Mouse (Mus musculus) CH12.LX (cell line): ENCODE results near the gene Thrap3. TPM values are rescaled to one million over a fixed set of nuclear protein-coding genes. Genes with fewer than 3 reads are reported as not detected.
A peak's percentile ranks its signal among the peaks of the same experiment; 100 is the strongest.

ENCODE experiments used
- DNase-seq: peaks from one replicate; pipeline ENCODE4 v3.0.0-alpha.2; 2013; ENCODE audit errors: extremely low read depth
- H3K27ac ChIP-seq: 2 replicates; pipeline ENCODE4 v1.5.1; 2012; ENCODE audit warnings: low read depth, mild to moderate bottlenecking, control low read depth, moderate library complexity; ENCODE audit not compliant: insufficient read depth
- H3K27me3 ChIP-seq: replicated peaks from 2 replicates; pipeline ENCODE3; 2012; ENCODE audit warnings: inconsistent platforms
- H3K36me3 ChIP-seq, 2 experiments: replicated peaks in 1 of 2; 2 replicates each; pipeline versions ENCODE3 to v1.6.1; 2012; ENCODE audit warnings: inconsistent platforms in 1 of 2, low read length in 1 of 2, mild to moderate bottlenecking in 1 of 2, mixed read lengths in 1 of 2, moderate library complexity in 1 of 2; ENCODE audit not compliant: control insufficient read depth in 1 of 2, insufficient read depth in 1 of 2
- H3K4me1 ChIP-seq, 2 experiments: 2 replicates each; pipeline ENCODE4 v1.6.1; 2012; ENCODE audit warnings: inconsistent platforms in 1 of 2, moderate library complexity in 1 of 2; ENCODE audit not compliant: insufficient read depth in 2 of 2, control insufficient read depth in 1 of 2
- H3K4me2 ChIP-seq: 2 replicates; pipeline ENCODE4 v1.6.1; 2012; ENCODE audit warnings: low read depth, mild to moderate bottlenecking, control low read depth; ENCODE audit not compliant: poor library complexity, insufficient read depth, severe bottlenecking
- H3K4me3 ChIP-seq, 3 experiments: fragments of 150-350 bp in 1 of 3; sonication (generic) in 1 of 3; replicated peaks in 1 of 3; 2 replicates each; pipeline versions ENCODE3 to v1.5.1; 2011 to 2012; ENCODE audit warnings: low read depth in 2 of 3, low read length in 2 of 3, mild to moderate bottlenecking in 2 of 3, moderate library complexity in 2 of 3, control low read depth in 1 of 3, improper control_type of control experiment in 1 of 3, inconsistent platforms in 1 of 3, mixed read lengths in 1 of 3; ENCODE audit not compliant: poor library complexity in 1 of 3
- H3K79me2 ChIP-seq: replicated peaks from 2 replicates; pipeline ENCODE4 v1.6.1; 2012; ENCODE audit warnings: mild to moderate bottlenecking, moderate library complexity; ENCODE audit not compliant: control insufficient read depth, poor library complexity, insufficient read depth, severe bottlenecking; ENCODE audit errors: extremely low read depth
- H3K9ac ChIP-seq: 2 replicates; pipeline ENCODE4 v1.6.1; 2012; ENCODE audit warnings: low read depth, mild to moderate bottlenecking, control low read depth, moderate library complexity; ENCODE audit not compliant: insufficient read depth
- H3K9me3 ChIP-seq: replicated peaks from 2 replicates; pipeline ENCODE3; 2012; ENCODE audit warnings: low read length, inconsistent platforms, mixed read lengths
- BHLHE40 ChIP-seq: IDR thresholded peaks from 2 replicates; pipeline ENCODE4 v1.6.1; 2011; ENCODE audit warnings: mild to moderate bottlenecking, low read depth, low read length, improper control_type of control experiment
- CHD1 ChIP-seq: IDR thresholded peaks from 2 replicates; pipeline ENCODE4 v1.6.1; 2012; ENCODE audit warnings: low read depth, low read length, improper control_type of control experiment, inconsistent platforms
- CTCF ChIP-seq, 2 experiments: IDR thresholded peaks in 1 of 2; conservative IDR thresholded peaks in 1 of 2; 2 replicates each; pipeline ENCODE4 v1.5.1; 2011 to 2012; ENCODE audit warnings: low read depth in 2 of 2, low read length in 2 of 2, improper control_type of control experiment in 1 of 2, inconsistent platforms in 1 of 2, mild to moderate bottlenecking in 1 of 2, moderate library complexity in 1 of 2
- E2F4 ChIP-seq: IDR thresholded peaks from 2 replicates; pipeline ENCODE4 v1.6.1; 2011; ENCODE audit warnings: low read depth, low read length, improper control_type of control experiment; ENCODE audit not compliant: insufficient replicate concordance
- ELF1 ChIP-seq: IDR thresholded peaks from 2 replicates; pipeline ENCODE4 v1.6.1; 2014; ENCODE audit warnings: low read depth, mild to moderate bottlenecking, inconsistent platforms, low read length, improper control_type of control experiment
- ETS1 ChIP-seq: conservative IDR thresholded peaks from 2 replicates; pipeline ENCODE4 v1.6.1; 2012; ENCODE audit warnings: low read depth, mild to moderate bottlenecking, inconsistent platforms, low read length, improper control_type of control experiment, moderate library complexity
- HCFC1 ChIP-seq: IDR thresholded peaks from 2 replicates; pipeline ENCODE4 v1.6.1; 2012; ENCODE audit warnings: low read depth, mild to moderate bottlenecking, inconsistent platforms, low read length, improper control_type of control experiment
- IRF4 ChIP-seq: IDR thresholded peaks from 2 replicates; pipeline ENCODE4 v1.6.1; 2014; ENCODE audit warnings: low read depth, mild to moderate bottlenecking, inconsistent platforms, low read length, improper control_type of control experiment
- JUND ChIP-seq: conservative IDR thresholded peaks from 2 replicates; pipeline ENCODE4 v1.6.1; 2011; ENCODE audit warnings: low read depth, low read length, improper control_type of control experiment
- KAT2A ChIP-seq: IDR thresholded peaks from 2 replicates; pipeline ENCODE4 v1.6.1; 2012; ENCODE audit warnings: low read length, improper control_type of control experiment, inconsistent platforms; ENCODE audit not compliant: insufficient replicate concordance
- MAFK ChIP-seq: IDR thresholded peaks from 2 replicates; pipeline ENCODE4 v1.6.1; 2011; ENCODE audit warnings: low read length, improper control_type of control experiment; ENCODE audit not compliant: insufficient replicate concordance
- MAX ChIP-seq: IDR thresholded peaks from 2 replicates; pipeline ENCODE4 v1.6.1; 2011; ENCODE audit warnings: low read length, improper control_type of control experiment
- MEF2A ChIP-seq: IDR thresholded peaks from 2 replicates; pipeline ENCODE4 v1.6.1; 2014; ENCODE audit warnings: low read depth, mild to moderate bottlenecking, inconsistent platforms, low read length, improper control_type of control experiment, borderline replicate concordance
- MXI1 ChIP-seq: IDR thresholded peaks from 2 replicates; pipeline ENCODE4 v1.6.1; 2011; ENCODE audit warnings: mild to moderate bottlenecking, low read depth, low read length, improper control_type of control experiment
- MYC ChIP-seq: IDR thresholded peaks from 2 replicates; pipeline ENCODE4 v1.6.1; 2011; ENCODE audit warnings: low read depth, mild to moderate bottlenecking, improper control_type of control experiment, low read length
- NELFE ChIP-seq: IDR thresholded peaks from 2 replicates; pipeline ENCODE4 v1.6.1; 2011; ENCODE audit warnings: low read depth, low read length, improper control_type of control experiment
- NRF1 ChIP-seq: IDR thresholded peaks from 2 replicates; pipeline ENCODE4 v1.6.1; 2014; ENCODE audit warnings: low read depth, mild to moderate bottlenecking, inconsistent platforms, low read length, improper control_type of control experiment, moderate library complexity
- PAX5 ChIP-seq: IDR thresholded peaks from 2 replicates; pipeline ENCODE4 v1.6.1; 2012; ENCODE audit warnings: low read length, inconsistent platforms, mixed read lengths
- POLR2A ChIP-seq: IDR thresholded peaks from 2 replicates; pipeline ENCODE4 v1.6.1; 2011; ENCODE audit warnings: low read depth, mild to moderate bottlenecking, improper control_type of control experiment, low read length
- POLR2AphosphoS2 ChIP-seq: IDR thresholded peaks from 2 replicates; pipeline ENCODE4 v1.6.1; 2011; ENCODE audit warnings: low read depth, low read length, improper control_type of control experiment
- RAD21 ChIP-seq: IDR thresholded peaks from 2 replicates; pipeline ENCODE4 v1.6.1; 2011; ENCODE audit warnings: low read depth, mild to moderate bottlenecking, low read length, improper control_type of control experiment, moderate library complexity
- SIN3A ChIP-seq: IDR thresholded peaks from 2 replicates; pipeline ENCODE4 v1.6.1; 2012; ENCODE audit warnings: low read length, improper control_type of control experiment, inconsistent platforms
- TBP ChIP-seq: conservative IDR thresholded peaks from 2 replicates; pipeline ENCODE4 v1.6.1; 2011; ENCODE audit warnings: low read depth, low read length, improper control_type of control experiment
- TCF12 ChIP-seq: IDR thresholded peaks from 2 replicates; pipeline ENCODE4 v1.6.1; 2014; ENCODE audit warnings: low read depth, mild to moderate bottlenecking, inconsistent platforms, low read length, improper control_type of control experiment
- USF1 ChIP-seq: IDR thresholded peaks from 2 replicates; pipeline ENCODE4 v1.6.1; 2014; ENCODE audit warnings: low read depth, mild to moderate bottlenecking, inconsistent platforms, low read length, improper control_type of control experiment
- ZC3H11A ChIP-seq: IDR thresholded peaks from 2 replicates; pipeline ENCODE4 v1.6.1; 2012; ENCODE audit warnings: low read depth, mild to moderate bottlenecking, inconsistent platforms, low read length, improper control_type of control experiment
- ZKSCAN1 ChIP-seq: IDR thresholded peaks from 2 replicates; pipeline ENCODE4 v1.6.1; 2012; ENCODE audit warnings: low read depth, inconsistent platforms, low read length, improper control_type of control experiment, borderline replicate concordance
- ZNF384 ChIP-seq: IDR thresholded peaks from 2 replicates; pipeline ENCODE4 v1.6.1; 2012; ENCODE audit warnings: low read depth, low read length, improper control_type of control experiment, inconsistent platforms
- dilution Hi-C: fragments of 300-500 bp; cut with MboI; formaldehyde crosslinking; loops from 2 replicates; pipeline ENCODE4 v1.14.3; 2020; ENCODE audit warnings: low sequenced_read_pairs; ENCODE audit not compliant: extremely low pct_unique_long_range_greater_than_20kb, extremely low pct_ligation_motif_present
- in situ Hi-C: fragments of 300-500 bp; cut with MboI; formaldehyde crosslinking; loops from 3 replicates; pipeline ENCODE4 v1.14.3; 2019; ENCODE audit warnings: low sequenced_read_pairs, low pct_ligation_motif_present, low pct_unique_long_range_greater_than_20kb, mixed read lengths
- polyA plus RNA-seq: library from polyadenylated mRNA; unstranded; fragments of >175 nt; gene quantifications from 2 replicates; pipeline ENCODE4 v1.2.1, GENCODE M21; 2012; ENCODE audit warnings: low read depth; ENCODE audit not compliant: insufficient read length
- total RNA-seq, 2 experiments: library from RNA; depleted of rRNA; stranded (reverse); fragments of 300-350 nt in 1 of 2; fragments of >200 nt in 1 of 2; gene quantifications; 2 replicates each; pipeline ENCODE4 v1.2.3; 2012 to 2014

Thrap3 gene
- total and polyA plus RNA-seq, 3 experiments: 140 to 327 (median 183) TPM

GRCm38 (mm10) chr4:126203336-126203895 lies 856 bp upstream of the Thrap3 start:
- Histone ChIP-seq H3K4me2 (peak overlapping the region; percentile 29), H3K36me3 (peaks cover 7 to 15% of the 10 kb centered on the region in 2 experiments), H3K27me3 (no peaks in the 10 kb centered on the region), H3K9ac (peak overlapping the region; percentile 71), H3K27ac (peak overlapping the region; percentile 69; the same call in 1 of the 2 replicates), H3K9me3 (no peaks in the 10 kb centered on the region), H3K4me3 (peak overlapping the region; percentile 27 to 71 (median 51)), H3K4me1 (peaks cover 6 to 32% of the 10 kb centered on the region in 2 experiments), H3K79me2 (peaks cover 34% of the 10 kb centered on the region)
- dilution Hi-C loops: no loop called here
- DNase-seq: no peak
- peak; percentile 21; the same call in 1 of the 2 replicates for TF ChIP-seq MAX
- TF ChIP-seq BHLHE40: 0 out of 2 replicates have a peak, but pooled peaks have one; percentile 7
- peak; percentile 27; the same call in 1 of the 2 replicates for TF ChIP-seq IRF4
- no peak for TF ChIP-seq POLR2A
- TF ChIP-seq SIN3A: peak; percentile 56
- TF ChIP-seq ELF1: no peak
- TF ChIP-seq ETS1: 0 out of 2 replicates have a peak, but pooled peaks have one; percentile 12
- TF ChIP-seq MYC: 0 out of 2 replicates have a peak, but pooled peaks have one; percentile 28
- peak; percentile 91 for TF ChIP-seq CHD1
- in situ Hi-C loops: no loop called here

DNA sequence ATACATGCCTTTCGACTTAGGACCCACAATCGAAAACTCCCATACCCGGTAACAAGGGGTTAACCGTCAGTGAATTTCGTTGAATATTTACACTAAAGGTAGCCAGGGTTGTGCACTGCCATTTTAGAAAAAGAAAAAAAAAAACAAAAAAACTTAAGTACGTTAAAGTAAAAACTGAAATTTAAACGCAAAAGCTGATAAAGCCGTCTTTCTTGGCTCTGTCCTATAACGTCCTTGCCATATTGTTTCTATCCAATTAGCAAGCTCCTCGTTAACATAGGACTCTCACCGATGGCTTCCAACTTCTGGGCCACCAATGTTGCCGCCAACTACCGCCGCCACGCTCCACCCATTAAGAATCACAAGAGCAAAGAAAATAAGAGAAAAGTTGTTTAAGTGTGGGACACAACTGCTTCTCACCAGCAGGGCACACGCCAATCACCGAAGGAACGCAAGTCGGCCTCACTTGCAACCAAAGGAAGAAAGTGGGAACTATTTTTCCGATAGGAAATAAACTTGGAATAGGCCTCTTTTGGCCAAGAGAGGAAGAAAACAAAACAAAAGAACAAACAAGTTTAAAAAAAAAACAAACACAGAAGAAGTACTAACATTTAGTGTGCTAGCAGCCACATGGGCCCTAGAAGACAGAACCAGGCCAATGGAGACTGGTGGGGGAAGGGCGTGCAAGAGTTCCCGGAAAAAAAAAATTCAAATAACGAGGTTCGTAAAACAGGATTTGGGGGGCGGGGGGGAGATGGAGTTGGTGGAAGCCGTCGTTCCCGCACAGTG lies 852 bp downstream of the Thrap3 start:
- dilution Hi-C loops: no loop called here
- H3K79me2 ChIP-seq: peaks cover 50% of the 10 kb centered on the region
- H3K36me3 ChIP-seq: peaks cover 8 to 24% of the 10 kb centered on the region in 2 experiments
- no peaks in the 10 kb centered on the region for H3K9me3 ChIP-seq
- H3K4me2 ChIP-seq: peak overlapping the region; percentile 98; the same call in 1 of the 2 replicates
- H3K27ac ChIP-seq: peak overlapping the region; percentile 98
- peaks cover 6 to 46% of the 10 kb centered on the region in 2 experiments for H3K4me1 ChIP-seq
- peak overlapping the region; percentile 71 to 87 (median 85) for H3K4me3 ChIP-seq
- H3K27me3 ChIP-seq: no peaks in the 10 kb centered on the region
- H3K9ac ChIP-seq: peak overlapping the region; percentile 93
- DNase-seq: peak; percentile 81
- in situ Hi-C loops: no loop called here
- TF ChIP-seq PAX5 (no peak), CTCF (conservative IDR thresholded peaks at IDR 0.05 in 1 of 2, IDR thresholded peaks at IDR 0.05 in 1 of 2; ENCODE audit: low read depth in 2 of 2, low read length in 2 of 2) (peak in 1 of 2 experiments; percentile 33; a peak in 2 of 4 replicates), TBP (no peak), KAT2A (no peak), POLR2AphosphoS2 (no peak), SIN3A (peak; percentile 54), JUND (no peak), MAFK (no peak), USF1 (no peak), HCFC1 (no peak; the same call in 1 of the 2 replicates), ZNF384 (peak; percentile 43; the same call in 1 of the 2 replicates), CHD1 (peak; percentile 53), MEF2A (no peak), ZKSCAN1 (no peak), MXI1 (no peak; the same call in 1 of the 2 replicates), MYC (no peak), RAD21 (no peak), NRF1 (no peak), BHLHE40 (no peak), POLR2A (no peak), ZC3H11A (no peak), E2F4 (0 out of 2 replicates have a peak, but pooled peaks have one; percentile 28), MAX (peak; percentile 30; the same call in 1 of the 2 replicates), TCF12 (0 out of 2 replicates have a peak, but pooled peaks have one; percentile 6), NELFE (no peak), ETS1 (no peak)
